Mouse (Mus musculus): ENCODE data around the gene Wdfy3. TPM values are rescaled to one million over a fixed set of nuclear protein-coding genes. Genes with fewer than 3 reads are reported as not detected.

Wdfy3 gene
- polyA plus RNA-seq, 1 experiment from 2014 or later: 4.9 TPM

- Histone ChIP-seq H3K36me3 (ENCODE audit: control insufficient read depth, insufficient read depth, low read length) (no peaks in the 10 kb centered on the region), H3K4me1 (replicated peaks; ENCODE audit: control insufficient read depth, insufficient read depth) (no peaks in the 10 kb centered on the region), H3K27me3 (ENCODE audit: control insufficient read depth, insufficient read depth, low read length) (no peaks in the 10 kb centered on the region), H3K9ac (ENCODE audit: low read length) (no peak overlapping the region), H3K9me3 (ENCODE audit: control insufficient read depth, low read length) (no peaks in the 10 kb centered on the region), H3K27ac (replicated peaks) (no peak overlapping the region), H3K4me2 (replicated peaks; ENCODE audit: low read depth) (no peak overlapping the region), H3K4me3 (ENCODE audit: low read depth, low read length) (no peak overlapping the region)
- ATAC-seq (ENCODE audit: low FRiP score, low TSS enrichment) (no peak), DNase-seq (ENCODE audit: low spot score) (no peak)
- no peak for TF ChIP-seq CTCF (IDR thresholded peaks at IDR 0.05; ENCODE audit: low read depth)
- TF ChIP-seq EP300 (optimal IDR thresholded peaks at IDR 0.05): no peak
- WGBS: 33% methylated on average over 7 of the region's 7 CpGs
Measured at GRCm38 (mm10) chr5:101819844-101820243, 249.9 kb downstream of the Wdfy3 start.

DNA sequence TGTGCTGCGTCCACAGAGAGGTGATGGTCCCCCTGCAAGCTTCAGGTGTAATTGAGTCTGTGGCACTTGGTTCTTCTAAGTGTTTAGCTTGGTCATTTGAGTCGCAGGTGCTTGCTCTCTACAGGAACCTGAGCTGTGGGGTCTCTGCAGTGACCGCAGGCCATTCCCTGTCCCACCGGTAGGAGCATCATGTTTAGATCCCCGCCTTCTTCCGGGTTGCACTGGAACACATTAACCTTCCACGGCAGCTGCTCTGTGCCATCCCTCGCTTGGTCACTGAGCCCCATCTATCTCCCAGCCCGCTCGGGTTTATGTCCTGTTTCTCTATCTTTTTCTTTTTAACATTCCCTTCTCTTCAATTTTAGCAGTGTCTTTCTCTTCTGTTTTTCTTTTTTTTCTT lies 250.5 kb downstream of the Wdfy3 start:
- TF ChIP-seq CTCF (IDR thresholded peaks at IDR 0.05; ENCODE audit: low read depth) (no peak), EP300 (optimal IDR thresholded peaks at IDR 0.05) (no peak)
- DNase-seq (ENCODE audit: low spot score) (no peak), ATAC-seq (ENCODE audit: low FRiP score, low TSS enrichment) (no peak)
- Histone ChIP-seq H3K4me3 (ENCODE audit: low read depth, low read length) (no peak overlapping the region), H3K9me3 (ENCODE audit: control insufficient read depth, low read length) (no peaks in the 10 kb centered on the region), H3K36me3 (ENCODE audit: control insufficient read depth, insufficient read depth, low read length) (no peaks in the 10 kb centered on the region), H3K27me3 (ENCODE audit: control insufficient read depth, insufficient read depth, low read length) (no peaks in the 10 kb centered on the region), H3K9ac (ENCODE audit: low read length) (no peak overlapping the region), H3K4me1 (replicated peaks; ENCODE audit: control insufficient read depth, insufficient read depth) (no peaks in the 10 kb centered on the region), H3K27ac (replicated peaks) (no peak overlapping the region), H3K4me2 (replicated peaks; ENCODE audit: low read depth) (no peak overlapping the region)
- WGBS: 57% methylated on average over 10 of the region's 10 CpGs

DNA sequence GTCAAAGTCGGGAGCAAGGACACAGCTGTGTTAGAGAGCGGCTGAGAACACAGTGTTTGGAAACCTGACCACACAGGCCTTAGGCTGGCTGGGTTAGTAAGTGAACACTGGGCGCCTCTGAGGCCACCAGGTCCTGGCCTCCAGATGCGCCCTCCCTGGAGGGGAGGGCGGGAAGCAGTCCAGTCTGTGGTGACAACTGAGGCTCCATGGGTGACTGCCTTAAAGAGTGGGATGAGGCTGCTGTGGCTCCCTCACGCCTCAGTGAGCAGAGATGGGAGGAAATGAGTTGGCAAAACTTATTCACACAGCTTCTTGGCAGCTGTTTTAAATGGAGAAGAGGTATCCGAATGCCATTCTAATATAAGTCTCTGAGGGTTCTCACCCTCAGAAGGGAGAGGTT lies 252.9 kb downstream of the Wdfy3 start:
- Histone ChIP-seq H3K27ac (replicated peaks) (no peak overlapping the region), H3K36me3 (ENCODE audit: control insufficient read depth, insufficient read depth, low read length) (no peaks in the 10 kb centered on the region), H3K9ac (ENCODE audit: low read length) (no peak overlapping the region), H3K9me3 (ENCODE audit: control insufficient read depth, low read length) (no peaks in the 10 kb centered on the region), H3K27me3 (ENCODE audit: control insufficient read depth, insufficient read depth, low read length) (no peaks in the 10 kb centered on the region), H3K4me1 (replicated peaks; ENCODE audit: control insufficient read depth, insufficient read depth) (no peaks in the 10 kb centered on the region), H3K4me3 (ENCODE audit: low read depth, low read length) (no peak overlapping the region), H3K4me2 (replicated peaks; ENCODE audit: low read depth) (no peak overlapping the region)
- no peak for DNase-seq (ENCODE audit: low spot score)
- WGBS: 72% methylated on average over 7 of the region's 7 CpGs
- no peak for TF ChIP-seq CTCF (IDR thresholded peaks at IDR 0.05; ENCODE audit: low read depth)
- no peak for TF ChIP-seq EP300 (optimal IDR thresholded peaks at IDR 0.05)
- ATAC-seq (ENCODE audit: low FRiP score, low TSS enrichment): no peak

GRCm38 (mm10) chr5:101811296-101812169 lies 258.2 kb downstream of the Wdfy3 start:
- Histone ChIP-seq H3K27me3 (ENCODE audit: control insufficient read depth, insufficient read depth, low read length) (no peaks in the 10 kb centered on the region), H3K9ac (ENCODE audit: low read length) (no peak overlapping the region), H3K27ac (replicated peaks) (no peak overlapping the region), H3K4me1 (replicated peaks; ENCODE audit: control insufficient read depth, insufficient read depth) (no peaks in the 10 kb centered on the region), H3K9me3 (ENCODE audit: control insufficient read depth, low read length) (no peaks in the 10 kb centered on the region), H3K36me3 (ENCODE audit: control insufficient read depth, insufficient read depth, low read length) (no peaks in the 10 kb centered on the region; the same call in 1 of the 2 replicates), H3K4me3 (ENCODE audit: low read depth, low read length) (no peak overlapping the region), H3K4me2 (replicated peaks; ENCODE audit: low read depth) (no peak overlapping the region)
- DNase-seq (ENCODE audit: low spot score) (no peak), ATAC-seq (ENCODE audit: low FRiP score, low TSS enrichment) (no peak)
- 87% methylated on average over 6 of the region's 6 CpGs for WGBS
- TF ChIP-seq CTCF (IDR thresholded peaks at IDR 0.05; ENCODE audit: low read depth): peak; percentile 49
- TF ChIP-seq EP300 (optimal IDR thresholded peaks at IDR 0.05): no peak

- Histone ChIP-seq H3K4me2 (replicated peaks; ENCODE audit: low read depth) (no peak overlapping the region), H3K9ac (ENCODE audit: low read length) (no peak overlapping the region), H3K27me3 (ENCODE audit: control insufficient read depth, insufficient read depth, low read length) (no peaks in the 10 kb centered on the region), H3K27ac (replicated peaks) (no peak overlapping the region), H3K4me1 (replicated peaks; ENCODE audit: control insufficient read depth, insufficient read depth) (no peaks in the 10 kb centered on the region), H3K9me3 (ENCODE audit: control insufficient read depth, low read length) (no peaks in the 10 kb centered on the region), H3K36me3 (ENCODE audit: control insufficient read depth, insufficient read depth, low read length) (no peaks in the 10 kb centered on the region), H3K4me3 (ENCODE audit: low read depth, low read length) (no peak overlapping the region)
- TF ChIP-seq CTCF (IDR thresholded peaks at IDR 0.05; ENCODE audit: low read depth) (no peak), EP300 (optimal IDR thresholded peaks at IDR 0.05) (no peak)
- DNase-seq (ENCODE audit: low spot score) (no peak), ATAC-seq (ENCODE audit: low FRiP score, low TSS enrichment) (peak; percentile 51)
- 64% methylated on average over 9 of the region's 9 CpGs for WGBS
Measured at GRCm38 (mm10) chr5:101802358-101803022, 267.2 kb downstream of the Wdfy3 start.

DNA sequence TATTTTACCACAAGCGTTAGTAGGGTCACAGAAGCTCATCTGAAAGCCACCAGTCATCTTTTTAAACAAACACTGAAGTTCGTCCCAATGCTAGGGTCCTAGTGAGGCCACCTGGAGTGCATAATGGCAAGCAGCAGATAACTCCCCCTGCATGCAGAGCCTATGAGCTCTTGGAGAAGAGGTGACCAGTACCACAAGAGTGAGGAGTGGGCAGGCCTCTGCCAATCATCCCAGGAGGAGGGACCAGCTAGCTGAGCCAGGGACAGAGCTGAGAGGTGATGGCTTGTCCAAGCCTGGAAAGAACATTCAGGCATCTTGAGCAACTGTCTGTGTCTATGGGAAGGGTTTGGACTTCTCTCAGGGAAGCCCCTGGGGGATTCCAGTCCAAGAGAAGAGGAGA lies 267.8 kb downstream of the Wdfy3 start:
- Histone ChIP-seq H3K4me1 (replicated peaks; ENCODE audit: control insufficient read depth, insufficient read depth) (no peaks in the 10 kb centered on the region), H3K4me3 (ENCODE audit: low read depth, low read length) (no peak overlapping the region), H3K27ac (replicated peaks) (no peak overlapping the region), H3K9ac (ENCODE audit: low read length) (no peak overlapping the region), H3K27me3 (ENCODE audit: control insufficient read depth, insufficient read depth, low read length) (no peaks in the 10 kb centered on the region), H3K36me3 (ENCODE audit: control insufficient read depth, insufficient read depth, low read length) (no peaks in the 10 kb centered on the region), H3K9me3 (ENCODE audit: control insufficient read depth, low read length) (no peaks in the 10 kb centered on the region), H3K4me2 (replicated peaks; ENCODE audit: low read depth) (no peak overlapping the region)
- no peak for DNase-seq (ENCODE audit: low spot score)
- TF ChIP-seq CTCF (IDR thresholded peaks at IDR 0.05; ENCODE audit: low read depth) (no peak), EP300 (optimal IDR thresholded peaks at IDR 0.05) (no peak)
- no peak for ATAC-seq (ENCODE audit: low FRiP score, low TSS enrichment)
- WGBS: 49% methylated on average over 2 of the region's 2 CpGs

Measured in stomach, postnatal 0 days (tissue).